Mouse (Mus musculus): ENCODE data around the gene Olfr308. TPM values are rescaled to one million over a fixed set of nuclear protein-coding genes. Genes with fewer than 3 reads are reported as not detected.

The Olfr308 gene
- total RNA-seq (2023), result not detected in 4 replicates

DNA sequence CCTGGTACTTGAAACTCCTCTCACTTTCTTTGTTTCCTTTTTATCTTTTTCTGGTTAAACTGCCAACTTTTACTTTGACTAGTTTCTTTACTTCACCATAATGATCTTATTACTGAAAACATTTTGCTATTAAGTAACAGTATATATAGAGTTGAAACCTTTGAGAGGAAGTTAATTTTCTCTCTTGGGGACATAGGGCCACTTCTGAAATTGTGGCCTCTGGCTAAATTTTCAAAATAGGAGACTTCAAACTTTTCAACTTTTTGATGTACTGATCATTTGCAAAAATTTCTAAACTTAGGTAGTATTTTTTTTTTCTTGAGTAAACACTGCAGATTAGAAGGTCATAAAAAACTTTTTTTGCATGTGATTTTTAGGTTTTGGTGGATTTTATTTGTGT is at the start of gene Olfr308:
Olfr308 (minus strand) TSS at position 101 of the 400 bp plus-strand sequence.

DNA sequence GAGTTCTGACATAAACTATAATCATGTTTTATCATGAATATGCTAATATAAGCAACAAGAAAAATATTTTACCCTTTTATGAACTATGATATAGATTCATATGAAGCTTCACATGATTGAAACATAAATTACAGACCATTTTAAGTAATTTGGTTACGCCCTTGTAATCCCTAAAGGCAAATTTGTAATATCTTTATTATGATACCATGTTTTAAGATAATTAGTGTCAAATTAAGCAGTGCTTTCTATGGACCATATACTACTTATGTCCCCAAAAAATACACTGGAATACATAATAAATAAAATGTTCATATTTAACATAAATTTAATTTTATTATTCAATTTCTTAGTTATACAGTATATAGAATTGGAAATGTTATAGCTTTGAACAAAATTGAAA is 41.4 kb upstream of the Olfr308 start, which contains the start of gene Olfr305:
Olfr305 (minus strand) TSS at position 101 of the 400 bp plus-strand sequence.

GRCm38 (mm10) chr7:86337486-86337885 is 12.1 kb upstream of the Olfr308 start, which contains the start of gene Olfr307:
TSS of gene Olfr307 (minus strand) at chr7:86337586.

DNA sequence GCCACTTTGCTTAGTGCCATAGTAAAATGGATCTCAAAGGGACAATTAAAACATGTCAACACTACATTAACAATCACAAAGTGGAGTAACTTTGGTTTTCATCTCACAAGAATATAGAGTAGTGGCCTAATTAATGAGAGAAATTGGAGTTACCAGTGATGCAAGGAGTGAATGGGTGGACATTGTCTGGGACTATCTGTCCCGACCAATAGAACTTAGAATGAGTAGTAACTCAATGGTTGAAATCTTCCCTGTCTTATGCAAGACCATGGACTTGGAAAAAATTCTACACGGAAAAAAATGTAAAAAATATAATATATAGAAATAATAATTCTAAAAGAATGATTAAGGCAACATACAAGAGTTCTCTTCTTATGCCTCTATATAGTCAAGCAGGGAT is 11.8 kb downstream of the Olfr308 start, which contains the start of gene Olfr309:
Olfr309 (minus strand) TSS at position 101 of the 400 bp plus-strand sequence.

GRCm38 (mm10) chr7:86277072-86277471 is 48.4 kb downstream of the Olfr308 start, which contains the start of gene Olfr310:
TSS of gene Olfr310 (minus strand) at chr7:86277172.

Other genes with a start within 250 kb of the Olfr308 start
- gene Vmn2r75, start 153.9 kb downstream of the Olfr308 start, total RNA-seq (2023), result not detected in 4 replicates
- gene Vmn2r76, start 79.3 kb downstream of the Olfr308 start, total RNA-seq (2023), result not detected in 4 replicates
- gene Olfr310, start 48.5 kb downstream of the Olfr308 start, total RNA-seq (2023), result not detected in 4 replicates
- not detected in 4 replicates for gene Olfr309, start 11.9 kb downstream of the Olfr308 start, total RNA-seq (2023)
- gene Olfr307, start 12.0 kb upstream of the Olfr308 start, total RNA-seq (2023), result not detected in 4 replicates
- gene Olfr305, start 41.3 kb upstream of the Olfr308 start, total RNA-seq (2023), result not detected in 4 replicates
- gene Olfr304, start 61.0 kb upstream of the Olfr308 start, total RNA-seq (2023), result not detected in 4 replicates
- gene Olfr303, start 72.2 kb upstream of the Olfr308 start, total RNA-seq (2023), result not detected in 4 replicates
- gene Olfr301, start 78.2 kb upstream of the Olfr308 start, total RNA-seq (2023), result not detected in 4 replicates
- gene Olfr299, start 134.3 kb upstream of the Olfr308 start, total RNA-seq (2023), result not detected in 4 replicates
- gene Olfr298, start 166.9 kb upstream of the Olfr308 start, total RNA-seq (2023), result not detected in 4 replicates
- gene Olfr297, start 194.3 kb upstream of the Olfr308 start, total RNA-seq (2023), result not detected in 4 replicates